Mouse (Mus musculus) brown adipose tissue, adult 24 weeks (tissue): ENCODE data around the gene D7Ertd443e. TPM values are rescaled to one million over a fixed set of nuclear protein-coding genes. Genes with fewer than 3 reads are reported as not detected.

Experiments
- H3K27ac ChIP-seq: fragments of 200-500 bp; replicated peaks from 2 replicates; pipeline ENCODE4 v1.5.1; 2012; ENCODE audit warnings: low read depth, mild to moderate bottlenecking, low read length
- H3K4me1 ChIP-seq: fragments of 200-500 bp; 2 replicates; pipeline ENCODE4 v1.6.1; 2012; ENCODE audit warnings: low read length, mixed read lengths; ENCODE audit not compliant: control insufficient read depth, insufficient read depth, insufficient read length
- H3K4me3 ChIP-seq: fragments of 200-500 bp; 2 replicates; pipeline ENCODE4 v1.5.1; 2012; ENCODE audit warnings: low read depth, mild to moderate bottlenecking, low read length, moderate library complexity; ENCODE audit not compliant: insufficient read depth
- polyA plus RNA-seq: library from polyadenylated mRNA; stranded (reverse); fragments of >200 nt; gene quantifications from 2 replicates; pipeline ENCODE4 v1.2.4, GENCODE M21; 2012; ENCODE audit not compliant: missing spikeins, insufficient read depth, insufficient read length

D7Ertd443e gene
- not detected in 2 replicates for polyA plus RNA-seq

DNA sequence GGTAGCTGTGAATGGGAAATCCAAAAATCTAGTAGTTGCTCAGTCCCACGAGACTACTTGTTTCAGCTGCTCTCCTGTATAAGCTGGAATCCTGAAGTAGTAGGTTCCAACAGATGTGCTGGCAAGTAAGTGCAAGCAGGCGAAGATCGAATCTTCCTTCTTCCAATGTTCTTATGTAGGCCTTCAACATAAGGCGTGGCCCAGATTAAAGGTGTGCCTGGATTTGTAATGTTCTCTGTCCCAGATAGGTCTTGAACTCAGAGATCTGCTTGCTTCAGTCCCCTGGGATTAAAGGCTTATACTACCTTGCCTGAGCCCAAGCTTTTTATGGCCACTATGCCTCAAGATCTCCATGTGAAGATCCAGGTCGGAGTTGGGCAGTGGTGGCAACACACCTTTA is at the start of gene D7Ertd443e:
TSS of gene D7Ertd443e (minus strand) at position 101 of the 400 bp plus-strand sequence.
- H3K4me3 ChIP-seq = no peak within 1 kb of the TSS
- no peak within 1 kb of the TSS for H3K27ac ChIP-seq
- H3K4me1 ChIP-seq = no peaks in the 10 kb centered on the region; the same call in 1 of the 2 replicates

DNA sequence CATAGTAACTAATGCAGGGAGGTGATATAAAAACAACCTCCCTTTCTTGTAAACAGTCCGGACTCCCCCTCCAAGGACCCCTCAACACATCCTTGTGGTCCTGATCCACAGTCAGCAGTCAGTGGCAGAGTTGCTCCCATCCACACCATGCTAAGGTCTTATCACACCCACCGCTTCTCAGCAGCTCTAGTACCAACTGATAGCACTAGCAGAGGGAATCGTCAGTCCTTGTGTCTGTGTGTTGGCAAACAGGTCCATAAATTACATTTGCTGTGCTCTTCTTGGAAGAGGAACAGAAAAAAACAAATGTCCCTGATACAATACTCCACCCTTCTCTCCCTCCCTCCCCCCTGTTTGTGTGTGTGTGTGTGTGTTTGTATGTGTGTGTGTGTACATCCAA is 46.2 kb upstream of the D7Ertd443e start:
- no peaks in the 10 kb centered on the region for H3K4me1 ChIP-seq

DNA sequence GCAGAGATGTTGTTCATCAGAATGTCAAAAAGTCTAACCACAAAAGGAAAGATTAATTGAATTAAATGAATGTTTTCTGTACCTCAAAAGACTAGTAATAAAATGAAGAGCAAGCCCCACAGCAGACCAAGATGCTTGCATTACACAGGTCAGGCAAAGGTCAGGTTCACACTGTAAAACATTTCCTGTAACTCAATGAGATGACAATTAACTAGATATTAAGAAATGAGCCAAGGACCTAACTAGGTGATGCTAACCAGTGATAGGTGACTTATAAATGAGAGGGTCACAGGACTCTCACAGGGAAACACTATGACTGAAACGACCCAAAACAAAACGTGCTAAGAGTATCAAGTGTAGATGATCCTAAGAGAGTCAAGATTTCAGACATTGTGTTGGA is 43.2 kb upstream of the D7Ertd443e start:
- Histone ChIP-seq H3K4me1 (no peaks in the 10 kb centered on the region), H3K27ac (no peak overlapping the region)

More for the DNA sequence above, 46.2 kb upstream of the D7Ertd443e start:
- Histone ChIP-seq H3K27ac (no peak overlapping the region), H3K4me3 (no peak overlapping the region)

DNA sequence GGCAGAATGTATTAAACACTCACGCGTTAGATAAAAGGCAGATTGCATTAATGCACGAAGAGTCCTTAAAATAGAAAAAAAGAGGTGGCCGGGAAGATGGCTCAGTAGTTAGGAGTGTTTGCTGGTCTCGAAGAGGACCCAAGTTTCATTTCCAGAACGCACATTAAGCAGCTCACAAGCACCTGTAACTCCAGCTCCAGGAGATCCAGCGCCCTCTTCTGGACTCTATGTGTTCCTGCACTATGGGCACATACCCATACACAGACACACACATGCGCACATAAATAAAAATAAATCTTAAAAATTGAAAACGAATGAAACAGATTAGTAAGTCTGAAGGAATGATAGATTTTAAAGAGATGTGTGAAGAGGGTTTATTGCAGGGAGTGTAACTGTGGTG is 29.6 kb upstream of the D7Ertd443e start:
- Histone ChIP-seq H3K4me1 (no peaks in the 10 kb centered on the region), H3K27ac (no peak overlapping the region), H3K4me3 (no peak overlapping the region)

More for the DNA sequence above, 43.2 kb upstream of the D7Ertd443e start:
- H3K4me3 ChIP-seq = no peak overlapping the region

DNA sequence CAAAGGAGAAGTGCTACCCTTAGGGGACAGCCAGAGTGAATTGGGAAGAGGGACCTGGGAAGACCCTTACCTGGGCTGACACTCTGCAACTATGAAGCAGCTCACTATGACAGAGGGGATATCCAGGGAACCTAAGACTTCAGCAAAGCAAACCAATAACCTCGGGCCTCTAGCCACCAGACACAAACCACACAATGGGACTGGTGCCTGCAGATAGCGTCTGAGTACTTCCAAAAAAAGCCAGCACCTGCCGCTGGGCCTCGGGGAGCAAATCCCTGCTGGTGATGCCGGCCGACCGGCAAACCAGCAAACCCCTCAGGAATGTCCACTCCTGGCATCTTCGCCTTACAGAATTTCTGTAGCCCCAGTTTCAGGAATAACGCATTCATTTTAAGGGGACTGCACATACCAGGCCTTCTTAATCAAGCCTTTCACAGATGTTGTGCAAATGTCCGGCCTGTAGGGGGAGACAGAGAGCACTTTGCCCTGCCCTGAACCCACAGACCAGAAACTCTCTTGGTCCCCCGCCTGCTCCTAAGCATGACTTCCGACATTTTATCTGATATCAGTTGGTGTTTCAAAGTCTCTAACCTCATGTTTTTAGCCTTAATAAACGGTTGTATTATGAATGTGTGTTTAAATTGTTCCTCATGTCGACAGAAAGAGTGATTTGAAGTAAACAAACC is 28.7 kb upstream of the D7Ertd443e start:
- Histone ChIP-seq H3K4me3 (no peak overlapping the region), H3K4me1 (no peaks in the 10 kb centered on the region), H3K27ac (no peak overlapping the region)

GRCm38 (mm10) chr7:134408641-134409040 is 23.2 kb upstream of the D7Ertd443e start:
- no peak overlapping the region for H3K4me3 ChIP-seq
- H3K27ac ChIP-seq = no peak overlapping the region
- no peaks in the 10 kb centered on the region for H3K4me1 ChIP-seq

DNA sequence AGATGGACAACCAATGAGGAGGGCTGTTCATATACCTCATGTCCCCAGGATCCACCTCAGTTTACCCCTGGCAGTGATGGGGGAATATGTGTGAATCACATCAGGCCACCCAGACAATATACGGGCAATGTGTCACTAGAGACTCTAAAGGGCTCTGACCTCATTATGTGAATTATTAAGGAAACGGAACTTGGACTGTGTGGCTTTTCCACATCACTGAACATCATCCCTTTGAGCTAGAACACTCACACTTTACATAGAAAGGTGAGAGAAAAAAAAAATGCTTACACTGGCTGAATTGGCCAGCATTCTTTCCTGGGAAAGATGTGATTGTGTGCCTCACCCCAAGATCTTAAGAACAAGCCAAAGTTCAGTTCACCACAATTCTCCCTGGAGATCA is 15.3 kb upstream of the D7Ertd443e start:
- Histone ChIP-seq H3K27ac (no peak overlapping the region), H3K4me3 (no peak overlapping the region), H3K4me1 (no peaks in the 10 kb centered on the region)

DNA sequence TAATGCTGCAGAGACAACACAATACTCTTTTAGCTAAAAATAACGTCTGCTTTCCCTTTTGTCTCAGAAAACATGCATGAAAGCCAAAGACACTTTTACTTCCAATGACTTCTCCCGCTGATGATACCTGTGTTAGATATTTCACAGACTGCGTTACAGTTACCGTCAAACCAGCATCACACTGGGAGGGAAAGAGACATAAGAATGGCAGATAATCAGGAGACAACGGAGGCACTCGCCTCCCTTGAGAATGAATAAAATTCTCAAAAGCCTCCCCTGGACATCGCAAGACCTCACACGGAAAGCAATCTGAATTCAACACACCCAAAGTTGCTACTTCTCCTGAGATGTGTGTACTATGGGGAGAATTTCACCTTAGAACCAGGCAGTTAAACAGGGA is 11.3 kb upstream of the D7Ertd443e start:
- H3K4me1 ChIP-seq = no peaks in the 10 kb centered on the region
- H3K4me3 ChIP-seq = no peak overlapping the region
- H3K27ac ChIP-seq = no peak overlapping the region

DNA sequence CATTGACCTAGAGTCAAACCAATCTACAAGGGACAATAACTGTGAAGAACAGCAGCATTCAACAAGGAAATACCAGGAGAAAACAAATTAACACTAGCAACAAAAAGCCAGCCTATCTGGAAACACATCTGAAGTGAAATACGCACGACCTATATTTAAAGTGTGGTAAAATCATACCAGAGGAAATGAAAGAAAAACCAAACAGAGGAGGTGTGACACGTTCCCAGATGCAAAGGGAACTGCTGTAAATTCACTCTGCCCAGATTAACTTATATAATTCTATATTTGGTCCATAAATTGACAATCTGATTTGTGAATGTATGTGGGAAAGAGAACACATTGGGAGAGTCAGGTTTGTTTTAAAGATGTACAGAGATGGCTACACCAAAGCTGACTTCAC is 2.7 kb downstream of the D7Ertd443e start:
- H3K4me3 ChIP-seq = no peak overlapping the region
- H3K27ac ChIP-seq = no peak overlapping the region
- H3K4me1 ChIP-seq = no peaks in the 10 kb centered on the region; the same call in 1 of the 2 replicates

DNA sequence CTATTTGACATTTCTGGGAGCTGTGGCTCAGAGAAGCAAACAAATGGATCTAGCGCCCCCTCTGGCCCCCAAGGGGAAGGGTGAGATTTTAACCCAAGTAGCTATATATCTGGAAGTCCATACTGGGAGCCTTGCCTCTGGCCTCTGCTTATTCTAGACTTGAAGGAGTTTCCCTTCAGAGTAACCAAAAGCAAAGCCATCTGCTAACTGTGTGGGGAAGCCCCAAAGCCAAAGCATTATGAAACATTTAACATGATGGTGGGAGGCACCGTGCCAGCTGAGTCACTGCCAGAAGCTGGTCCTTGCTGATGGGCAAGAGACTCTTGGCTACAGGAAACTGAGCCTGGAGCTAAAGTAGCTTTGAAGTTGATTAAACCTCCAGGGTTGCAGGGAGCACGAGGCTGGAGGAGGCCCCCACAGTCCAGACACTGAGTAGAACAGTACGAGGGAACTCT is 4.0 kb downstream of the D7Ertd443e start:
- H3K4me1 ChIP-seq = no peaks in the 10 kb centered on the region; the same call in 1 of the 2 replicates
- H3K27ac ChIP-seq = no peak overlapping the region

DNA sequence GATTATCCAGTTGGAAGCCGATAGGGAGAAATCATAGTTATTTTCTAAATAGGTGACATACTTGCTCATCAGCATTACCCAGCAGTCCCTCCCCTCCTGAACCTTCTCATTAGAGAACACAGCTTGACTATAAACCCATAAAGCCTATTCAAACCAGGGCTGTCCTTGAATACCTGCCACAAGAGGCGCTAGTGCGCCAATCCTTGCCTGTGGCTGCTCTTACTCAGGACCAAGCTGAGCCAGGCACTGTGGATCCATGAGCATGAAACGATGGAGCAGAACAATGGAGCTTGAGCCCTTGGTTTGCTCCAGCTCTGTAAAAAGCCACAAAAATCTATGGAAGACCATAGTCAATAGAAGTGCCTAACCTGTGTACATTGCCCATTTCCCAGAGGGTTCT is 7.2 kb downstream of the D7Ertd443e start:
- H3K4me3 ChIP-seq = no peak overlapping the region
- H3K4me1 ChIP-seq = no peaks in the 10 kb centered on the region; the same call in 1 of the 2 replicates

More for the DNA sequence above, 4.0 kb downstream of the D7Ertd443e start:
- no peak overlapping the region for H3K4me3 ChIP-seq

DNA sequence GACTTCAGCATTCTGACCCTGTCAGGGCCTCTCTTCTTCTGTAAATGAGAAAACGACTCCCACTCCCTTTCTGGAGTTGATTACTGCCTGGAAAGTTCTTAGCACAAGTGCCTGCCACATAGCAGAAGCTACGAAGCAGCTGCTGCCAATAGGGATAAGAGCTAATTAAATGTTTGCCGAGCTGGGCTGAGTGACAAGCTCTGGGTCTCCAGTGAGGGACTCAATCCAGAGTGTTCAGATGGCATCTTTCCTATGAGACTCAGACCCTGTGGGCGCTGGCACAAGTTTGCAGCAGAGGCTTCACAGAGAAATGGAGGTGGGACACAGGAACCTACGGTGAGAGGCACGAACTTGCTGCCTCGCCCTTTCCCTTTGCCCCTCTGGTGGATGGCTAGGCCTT is 8.7 kb downstream of the D7Ertd443e start:
- Histone ChIP-seq H3K4me1 (peaks cover under 1% of the 10 kb centered on the region), H3K4me3 (no peak overlapping the region), H3K27ac (no peak overlapping the region)

More for the DNA sequence above, 7.2 kb downstream of the D7Ertd443e start:
- no peak overlapping the region for H3K27ac ChIP-seq

DNA sequence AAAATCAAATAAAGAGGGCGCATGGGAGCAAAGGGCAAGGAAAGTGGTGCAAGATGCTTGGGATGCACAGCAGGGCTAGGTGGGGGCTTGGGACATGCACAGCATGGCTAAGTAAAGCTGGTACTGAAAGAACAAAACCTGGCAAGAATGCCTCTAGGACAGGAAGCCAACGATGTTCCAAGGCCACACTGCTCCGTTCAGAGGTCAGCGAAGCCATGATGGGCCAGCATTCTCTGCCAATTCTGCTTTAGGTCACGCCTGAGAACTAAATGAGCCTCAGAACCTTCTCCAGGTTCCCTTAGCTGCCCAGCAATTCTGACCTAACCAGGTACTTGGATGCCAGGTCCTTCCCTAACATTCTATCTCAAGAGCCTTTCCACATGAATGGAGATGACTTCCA is 13.2 kb downstream of the D7Ertd443e start:
- Histone ChIP-seq H3K27ac (no peak overlapping the region), H3K4me1 (peaks cover 2% of the 10 kb centered on the region; the same call in 1 of the 2 replicates), H3K4me3 (no peak overlapping the region)

DNA sequence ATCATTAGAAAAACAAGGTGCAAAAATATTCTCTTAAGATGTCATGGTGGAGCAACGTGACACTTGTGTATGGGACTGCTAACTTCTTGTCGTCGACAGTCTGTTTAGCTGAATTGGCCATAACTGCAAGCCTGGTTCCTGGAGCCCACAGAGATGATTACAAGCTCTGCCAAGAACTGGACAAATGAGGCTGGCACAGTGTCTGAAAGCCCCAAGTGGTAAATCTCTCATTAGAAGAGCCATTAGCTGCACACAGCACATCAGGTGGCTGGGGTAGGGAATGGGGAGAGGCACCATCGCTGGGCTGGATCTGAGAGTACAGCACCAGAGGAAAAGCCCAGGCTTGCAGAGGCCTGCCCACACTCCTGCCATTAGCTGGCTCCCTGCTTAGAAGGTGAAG is 16.2 kb downstream of the D7Ertd443e start:
- H3K4me1 ChIP-seq = peaks cover 2% of the 10 kb centered on the region; the same call in 1 of the 2 replicates
- no peak overlapping the region for H3K4me3 ChIP-seq
- H3K27ac ChIP-seq = no peak overlapping the region

GRCm38 (mm10) chr7:134362257-134362870 is 23.1 kb downstream of the D7Ertd443e start:
- H3K4me1 ChIP-seq = no peaks in the 10 kb centered on the region
- H3K4me3 ChIP-seq = no peak overlapping the region
- no peak overlapping the region for H3K27ac ChIP-seq

DNA sequence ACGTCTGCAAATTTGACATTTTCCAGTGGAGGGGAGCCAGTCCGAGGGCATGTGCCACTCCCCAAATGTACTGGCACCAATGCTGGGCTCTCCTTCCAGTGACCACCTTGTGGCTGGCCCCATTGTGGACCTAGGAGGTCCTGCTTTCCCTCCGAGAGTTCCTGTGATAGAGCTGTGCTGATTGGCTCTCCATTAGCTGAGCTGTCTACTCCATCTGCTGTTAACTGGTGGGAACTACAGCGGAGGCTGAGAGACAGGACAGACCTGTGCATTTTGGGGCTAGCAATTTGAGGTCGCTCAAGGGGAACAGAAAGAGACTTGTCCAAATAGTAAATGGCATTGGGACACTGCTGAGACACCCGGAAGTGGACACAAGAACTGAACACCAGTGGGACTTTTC is 36.6 kb downstream of the D7Ertd443e start:
- H3K4me1 ChIP-seq = no peaks in the 10 kb centered on the region
- no peak overlapping the region for H3K27ac ChIP-seq
- H3K4me3 ChIP-seq = no peak overlapping the region
